Mouse (Mus musculus): ENCODE data around the gene Gm17660. TPM values are rescaled to one million over a fixed set of nuclear protein-coding genes. Genes with fewer than 3 reads are reported as not detected.
A peak's percentile ranks its signal among the peaks of the same experiment; 100 is the strongest.

Gm17660 gene
- polyA plus RNA-seq, 1 experiment from 2014 or later = 0.44 TPM

DNA sequence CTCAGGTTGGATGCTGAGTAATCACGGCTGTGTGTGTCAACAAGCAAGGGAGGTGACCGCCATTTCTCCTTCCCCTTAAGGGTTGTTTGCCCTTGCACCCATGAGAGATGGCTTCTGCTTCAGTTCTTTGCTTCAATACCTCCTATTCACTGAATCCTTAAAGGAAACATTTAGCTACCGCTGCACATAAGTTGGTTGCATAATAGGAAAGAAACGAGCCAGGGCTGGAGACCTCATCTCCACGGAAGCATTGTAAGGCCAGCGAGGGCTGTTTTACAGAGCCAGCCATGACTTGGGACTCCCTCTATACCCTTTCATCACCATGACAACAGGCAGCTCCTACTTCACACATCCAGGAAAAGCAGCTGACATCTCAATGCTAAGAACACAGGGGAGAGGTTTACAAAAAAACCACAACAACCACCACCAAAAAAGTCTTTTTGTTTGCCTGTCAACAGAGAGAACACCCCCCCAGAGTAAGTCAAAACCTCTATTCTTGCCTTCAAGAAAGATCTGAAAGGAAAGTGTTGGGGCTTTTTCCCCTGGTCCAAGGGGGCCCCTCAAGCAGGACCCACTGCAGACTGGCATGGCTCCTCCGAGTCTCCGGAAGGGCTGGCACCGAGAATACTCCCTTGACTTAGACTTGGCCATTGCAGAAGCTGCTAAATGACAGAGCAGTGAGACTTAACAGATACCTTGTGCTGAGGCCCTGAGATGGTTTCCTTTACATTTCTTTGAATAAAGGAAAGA lies 32.9 kb upstream of the Gm17660 start:
- Histone ChIP-seq H3K36me3 (ENCODE audit: control insufficient read depth, insufficient read depth, low read length) (no peaks in the 10 kb centered on the region), H3K4me1 (ENCODE audit: control insufficient read depth, insufficient read depth, low read length) (peaks cover 56% of the 10 kb centered on the region), H3K27me3 (replicated peaks; ENCODE audit: control insufficient read depth, insufficient read depth, low read length) (no peaks in the 10 kb centered on the region), H3K27ac (ENCODE audit: low read depth, low read length) (peak overlapping the region; percentile 45), H3K4me3 (ENCODE audit: low read depth, low read length) (no peak overlapping the region), H3K9me3 (replicated peaks; ENCODE audit: control insufficient read depth, low read length) (no peaks in the 10 kb centered on the region), H3K4me2 (ENCODE audit: low read length) (peak overlapping the region; percentile 30), H3K9ac (ENCODE audit: low read length) (peak overlapping the region; percentile 29; the same call in 1 of the 2 replicates)
- WGBS = 2% methylated on average over 9 of the region's 9 CpGs
- DNase-seq (ENCODE audit: low spot score) = peak; percentile 96
- peak; percentile 85 for ATAC-seq

DNA sequence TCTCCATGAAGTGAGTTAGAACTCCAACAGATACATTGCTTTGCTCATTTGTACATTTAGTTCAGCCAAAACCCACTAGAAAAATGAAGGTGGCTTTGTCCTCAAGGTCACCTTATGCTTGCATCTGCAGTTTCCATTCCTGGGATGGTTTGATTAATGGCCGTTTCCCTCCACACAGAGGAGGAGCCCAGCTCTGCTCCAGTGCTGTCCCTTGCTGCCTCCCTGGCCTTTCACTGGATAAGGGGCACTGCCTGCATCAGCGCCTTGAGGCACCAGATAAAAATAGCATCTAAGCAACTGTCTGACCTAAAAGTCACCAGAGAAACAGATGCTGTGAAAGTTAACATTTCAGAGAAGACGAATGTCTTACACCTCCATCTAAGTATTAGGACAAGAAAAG lies 32.1 kb upstream of the Gm17660 start:
- 37% methylated on average over 3 of the region's 3 CpGs for WGBS
- no peaks in the 10 kb centered on the region for H3K27me3 ChIP-seq (replicated peaks; ENCODE audit: control insufficient read depth, insufficient read depth, low read length)
- peak overlapping the region; percentile 48 for H3K4me2 ChIP-seq (ENCODE audit: low read length)
- ATAC-seq (no peak), DNase-seq (ENCODE audit: low spot score) (no peak)
- no peaks in the 10 kb centered on the region for H3K9me3 ChIP-seq (replicated peaks; ENCODE audit: control insufficient read depth, low read length)
- H3K4me1 ChIP-seq (ENCODE audit: control insufficient read depth, insufficient read depth, low read length) = peaks cover 52% of the 10 kb centered on the region
- H3K27ac ChIP-seq (ENCODE audit: low read depth, low read length) = peak overlapping the region; percentile 61
- H3K9ac ChIP-seq (ENCODE audit: low read length) = no peak overlapping the region
- no peak overlapping the region for H3K4me3 ChIP-seq (ENCODE audit: low read depth, low read length)
- H3K36me3 ChIP-seq (ENCODE audit: control insufficient read depth, insufficient read depth, low read length) = no peaks in the 10 kb centered on the region

DNA sequence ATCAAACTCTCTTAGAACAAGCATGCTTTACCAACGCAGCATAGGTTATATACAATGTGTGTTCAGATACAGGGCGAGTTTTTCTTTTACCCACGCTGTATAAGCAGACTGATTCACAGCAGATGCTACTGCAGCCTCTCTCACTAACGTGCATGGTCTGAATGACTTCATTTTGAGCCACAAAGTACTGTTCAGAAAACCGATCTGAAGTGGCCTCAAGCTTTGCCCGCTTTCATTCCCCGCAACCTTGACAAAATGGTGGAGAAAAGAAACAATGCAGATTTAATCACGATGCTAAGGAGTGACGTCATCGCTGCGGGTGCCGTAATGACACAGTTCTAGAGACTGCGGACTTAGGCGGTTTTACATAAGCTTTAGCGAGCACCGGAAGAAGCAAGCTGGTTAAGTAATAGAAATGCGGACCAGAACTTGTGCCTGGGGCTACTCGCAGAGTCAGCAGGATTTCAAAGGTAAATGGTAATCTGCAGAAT lies 31.5 kb upstream of the Gm17660 start:
- DNase-seq (ENCODE audit: low spot score) (peak; percentile 91), ATAC-seq (peak; percentile 43)
- Histone ChIP-seq H3K36me3 (ENCODE audit: control insufficient read depth, insufficient read depth, low read length) (no peaks in the 10 kb centered on the region), H3K9ac (ENCODE audit: low read length) (peak overlapping the region; percentile 52), H3K27me3 (replicated peaks; ENCODE audit: control insufficient read depth, insufficient read depth, low read length) (no peaks in the 10 kb centered on the region), H3K9me3 (replicated peaks; ENCODE audit: control insufficient read depth, low read length) (no peaks in the 10 kb centered on the region), H3K27ac (ENCODE audit: low read depth, low read length) (peak overlapping the region; percentile 61), H3K4me3 (ENCODE audit: low read depth, low read length) (peak overlapping the region; percentile 17), H3K4me2 (ENCODE audit: low read length) (peak overlapping the region; percentile 48), H3K4me1 (ENCODE audit: control insufficient read depth, insufficient read depth, low read length) (peaks cover 51% of the 10 kb centered on the region)
- 3% methylated on average over 18 of the region's 18 CpGs for WGBS

DNA sequence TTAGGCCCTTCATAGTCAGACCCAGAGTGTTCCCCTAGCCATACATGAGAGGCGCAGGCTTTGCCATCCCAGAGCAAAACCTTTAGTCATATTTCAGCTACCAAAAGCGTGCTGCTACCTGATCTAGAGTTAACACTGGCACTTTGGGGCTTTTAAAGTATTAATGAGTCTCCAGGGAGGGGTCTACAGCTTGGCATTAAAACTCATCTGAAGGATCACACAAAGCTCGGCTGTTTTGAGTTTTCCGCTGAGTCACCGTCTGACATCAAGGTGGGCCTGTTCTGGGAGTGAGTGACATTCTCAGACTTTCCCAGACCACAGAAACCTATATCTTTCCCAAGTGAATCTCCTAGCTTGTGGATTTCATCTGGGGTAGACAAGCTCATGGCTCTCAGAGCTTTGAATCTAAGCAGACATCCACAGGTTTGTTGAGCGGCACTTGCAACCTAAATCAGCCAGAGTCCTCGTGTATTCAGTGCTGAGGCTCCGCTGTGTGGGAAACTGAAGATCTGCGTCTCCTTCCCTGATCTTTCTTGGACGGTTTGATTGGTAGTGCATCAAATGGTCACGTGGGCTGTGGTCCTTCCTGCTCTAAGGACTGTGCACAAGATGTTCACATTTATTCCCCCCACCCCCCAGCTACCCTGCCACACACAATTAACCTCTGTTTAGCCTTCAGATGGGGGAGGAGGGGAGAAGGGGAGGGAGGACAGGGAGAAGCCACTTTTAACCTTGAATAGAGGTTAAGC lies 30.9 kb upstream of the Gm17660 start:
- peaks cover 45% of the 10 kb centered on the region for H3K4me1 ChIP-seq (ENCODE audit: control insufficient read depth, insufficient read depth, low read length)
- peak; percentile 30 for ATAC-seq
- H3K27ac ChIP-seq (ENCODE audit: low read depth, low read length) = peak overlapping the region; percentile 61
- H3K27me3 ChIP-seq (replicated peaks; ENCODE audit: control insufficient read depth, insufficient read depth, low read length) = no peaks in the 10 kb centered on the region
- H3K4me3 ChIP-seq (ENCODE audit: low read depth, low read length) = peak overlapping the region; percentile 17; the same call in 1 of the 2 replicates
- H3K9me3 ChIP-seq (replicated peaks; ENCODE audit: control insufficient read depth, low read length) = no peaks in the 10 kb centered on the region
- H3K4me2 ChIP-seq (ENCODE audit: low read length) = peak overlapping the region; percentile 48
- no peaks in the 10 kb centered on the region for H3K36me3 ChIP-seq (ENCODE audit: control insufficient read depth, insufficient read depth, low read length)
- peak; percentile 41 for DNase-seq (ENCODE audit: low spot score)
- whole genome bisulfite sequencing = 46% methylated on average over 11 of the region's 11 CpGs
- H3K9ac ChIP-seq (ENCODE audit: low read length) = peak overlapping the region; percentile 52

DNA sequence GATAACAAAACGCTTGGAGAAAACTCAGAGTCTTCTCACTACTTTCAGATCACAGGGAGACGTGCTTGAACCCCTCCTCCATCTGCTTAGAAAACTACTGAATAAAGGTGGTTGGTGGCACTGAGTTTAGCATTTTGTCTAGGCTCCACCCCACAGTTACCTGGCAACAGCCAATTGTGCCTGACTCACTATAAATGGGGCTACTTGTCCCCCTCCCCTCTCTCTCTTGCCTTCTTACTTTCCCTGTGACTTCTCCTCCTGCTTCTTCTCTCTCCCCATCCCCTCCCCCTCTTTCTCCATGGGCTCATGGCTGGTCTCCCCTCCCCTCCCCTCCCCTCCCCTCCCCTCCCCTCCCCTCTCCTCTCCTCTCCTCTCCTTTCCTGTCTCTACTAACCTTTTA lies 26.7 kb upstream of the Gm17660 start:
- Histone ChIP-seq H3K9ac (ENCODE audit: low read length) (no peak overlapping the region), H3K36me3 (ENCODE audit: control insufficient read depth, insufficient read depth, low read length) (no peaks in the 10 kb centered on the region), H3K4me1 (ENCODE audit: control insufficient read depth, insufficient read depth, low read length) (peaks cover 9% of the 10 kb centered on the region), H3K4me3 (ENCODE audit: low read depth, low read length) (no peak overlapping the region), H3K27ac (ENCODE audit: low read depth, low read length) (no peak overlapping the region), H3K9me3 (replicated peaks; ENCODE audit: control insufficient read depth, low read length) (no peaks in the 10 kb centered on the region), H3K27me3 (replicated peaks; ENCODE audit: control insufficient read depth, insufficient read depth, low read length) (no peaks in the 10 kb centered on the region), H3K4me2 (ENCODE audit: low read length) (no peak overlapping the region)
- 27% methylated on average over 2 of the region's 2 CpGs for WGBS
- no peak for ATAC-seq
- no peak for DNase-seq (ENCODE audit: low spot score)

DNA sequence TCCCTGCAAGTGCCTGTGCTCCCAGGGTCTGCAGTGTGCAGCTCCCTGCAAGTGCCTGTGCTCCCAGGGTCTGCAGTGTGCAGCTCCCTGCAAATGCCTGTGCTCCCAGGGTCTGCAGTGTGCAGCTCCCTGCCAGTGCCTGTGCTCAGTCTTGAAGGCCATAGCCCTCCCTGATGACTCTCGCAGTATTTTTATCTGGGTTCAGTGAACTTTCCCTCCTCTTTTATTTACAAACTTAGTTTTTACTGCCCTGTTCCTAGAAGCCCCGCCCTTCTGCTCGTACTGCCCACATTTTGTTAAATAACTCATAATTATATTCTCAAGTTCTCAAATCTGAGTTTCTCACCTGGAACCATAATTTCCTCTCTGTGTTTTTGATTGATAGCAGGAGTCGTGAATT lies 25.8 kb upstream of the Gm17660 start:
- DNase-seq (ENCODE audit: low spot score) (no peak), ATAC-seq (no peak)
- no peak overlapping the region for H3K4me2 ChIP-seq (ENCODE audit: low read length)
- no peak overlapping the region for H3K27ac ChIP-seq (ENCODE audit: low read depth, low read length)
- 74% methylated on average over 4 of the region's 4 CpGs for WGBS
- H3K4me1 ChIP-seq (ENCODE audit: control insufficient read depth, insufficient read depth, low read length) = peaks cover 2% of the 10 kb centered on the region
- no peak overlapping the region for H3K9ac ChIP-seq (ENCODE audit: low read length)
- H3K4me3 ChIP-seq (ENCODE audit: low read depth, low read length) = no peak overlapping the region
- H3K27me3 ChIP-seq (replicated peaks; ENCODE audit: control insufficient read depth, insufficient read depth, low read length) = no peaks in the 10 kb centered on the region
- no peaks in the 10 kb centered on the region for H3K36me3 ChIP-seq (ENCODE audit: control insufficient read depth, insufficient read depth, low read length)
- no peaks in the 10 kb centered on the region for H3K9me3 ChIP-seq (replicated peaks; ENCODE audit: control insufficient read depth, low read length)

DNA sequence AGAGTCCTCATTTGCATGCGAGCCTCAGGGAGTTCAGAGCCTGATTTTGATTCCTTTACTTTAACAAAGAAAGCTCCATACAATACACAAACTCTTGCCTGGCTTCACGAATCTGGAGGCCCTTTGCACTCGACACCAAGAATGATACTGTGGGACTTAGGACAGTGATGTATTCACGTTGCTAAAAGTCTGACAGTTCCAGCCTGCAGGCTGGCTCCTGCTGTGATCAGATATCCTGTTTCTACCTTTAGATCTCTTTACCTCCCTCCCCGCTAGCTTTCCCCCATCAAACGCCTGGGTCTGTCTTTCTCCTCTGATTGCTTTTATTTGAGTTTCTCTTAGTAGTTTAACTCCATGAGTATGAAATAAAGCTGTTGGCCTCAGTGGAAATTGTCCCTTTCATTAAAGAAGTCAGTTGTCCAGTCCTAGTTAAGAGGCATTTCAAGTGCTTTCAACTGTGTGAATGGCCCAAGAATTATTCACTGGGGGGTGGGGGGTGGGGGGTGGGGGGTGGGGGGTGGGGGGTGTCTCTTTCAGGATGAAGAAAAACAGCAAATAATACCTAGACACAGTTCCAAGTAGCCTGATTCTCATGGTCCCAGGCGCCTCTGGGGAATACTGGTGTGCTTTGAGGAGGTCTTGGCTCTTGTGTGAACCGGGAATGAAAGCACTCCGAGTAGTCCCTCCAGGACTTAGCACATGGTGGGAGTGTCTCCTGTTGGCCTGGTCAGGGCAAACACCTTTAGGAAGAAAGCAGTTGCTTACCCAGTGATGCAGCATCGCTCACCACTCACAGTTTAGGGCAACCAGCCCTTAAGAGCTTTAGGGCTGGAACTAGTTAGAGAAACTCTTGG lies 24.5 kb upstream of the Gm17660 start:
- ATAC-seq = 0 out of 2 replicates have a peak, but pooled peaks have one; percentile 42
- 5% methylated on average over 10 of the region's 10 CpGs for WGBS

DNA sequence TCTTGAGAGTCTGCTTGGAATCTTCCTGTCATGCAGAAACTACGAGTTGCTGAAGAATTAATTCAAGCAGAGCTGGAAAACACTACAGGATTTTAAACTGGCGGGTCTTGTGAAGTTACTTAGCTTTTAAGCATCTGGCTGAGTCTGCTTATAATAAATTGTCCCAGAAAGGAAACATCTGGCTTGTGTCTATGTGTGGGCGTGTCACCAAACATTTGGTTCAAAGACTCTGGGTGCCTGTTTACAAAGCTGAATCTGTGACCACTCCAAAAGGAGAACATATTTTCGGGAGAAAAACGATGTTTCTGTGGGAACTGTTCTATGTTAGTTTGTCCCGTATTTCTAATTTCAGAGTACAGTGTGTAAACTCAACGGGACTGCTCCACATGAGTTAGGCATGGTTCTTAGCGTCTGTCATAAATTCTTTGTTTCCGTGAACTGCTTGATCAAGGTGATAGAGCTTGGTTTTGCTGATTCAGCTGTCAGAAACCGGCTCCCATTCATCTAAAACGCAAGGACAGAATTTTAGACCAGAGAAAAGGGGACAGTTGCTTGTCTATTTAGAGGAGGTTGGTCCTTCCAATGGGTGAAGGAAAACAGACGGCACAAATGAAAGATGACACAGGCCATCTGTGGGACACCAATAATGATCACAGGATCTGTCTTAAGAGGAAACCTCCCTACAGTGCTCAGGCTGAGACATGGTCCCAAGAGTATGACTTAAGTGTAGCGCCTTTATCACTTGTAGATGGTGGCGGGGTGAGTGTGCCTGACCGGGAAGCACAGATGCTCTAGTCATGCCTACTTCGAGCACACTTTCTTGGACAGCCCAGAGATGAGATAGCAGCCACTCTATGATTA lies 18.9 kb upstream of the Gm17660 start:
- H3K27ac ChIP-seq (ENCODE audit: low read depth, low read length) = peak overlapping the region; percentile 27; the same call in 1 of the 2 replicates
- no peaks in the 10 kb centered on the region for H3K27me3 ChIP-seq (replicated peaks; ENCODE audit: control insufficient read depth, insufficient read depth, low read length)
- 88% methylated on average over 16 of the region's 16 CpGs for WGBS
- H3K4me2 ChIP-seq (ENCODE audit: low read length) = no peak overlapping the region
- no peaks in the 10 kb centered on the region for H3K9me3 ChIP-seq (replicated peaks; ENCODE audit: control insufficient read depth, low read length)
- ATAC-seq (no peak), DNase-seq (ENCODE audit: low spot score) (no peak)
- no peak overlapping the region for H3K4me3 ChIP-seq (ENCODE audit: low read depth, low read length)
- H3K9ac ChIP-seq (ENCODE audit: low read length) = no peak overlapping the region
- H3K4me1 ChIP-seq (ENCODE audit: control insufficient read depth, insufficient read depth, low read length) = no peaks in the 10 kb centered on the region
- H3K36me3 ChIP-seq (ENCODE audit: control insufficient read depth, insufficient read depth, low read length) = no peaks in the 10 kb centered on the region

More for the DNA sequence above, 24.5 kb upstream of the Gm17660 start:
- H3K9ac ChIP-seq (ENCODE audit: low read length) = no peak overlapping the region
- no peaks in the 10 kb centered on the region for H3K9me3 ChIP-seq (replicated peaks; ENCODE audit: control insufficient read depth, low read length)
- no peak overlapping the region for H3K27ac ChIP-seq (ENCODE audit: low read depth, low read length)
- no peaks in the 10 kb centered on the region for H3K4me1 ChIP-seq (ENCODE audit: control insufficient read depth, insufficient read depth, low read length)
- peak; percentile 43 for DNase-seq (ENCODE audit: low spot score)
- H3K4me3 ChIP-seq (ENCODE audit: low read depth, low read length) = no peak overlapping the region
- no peak overlapping the region for H3K4me2 ChIP-seq (ENCODE audit: low read length)
- H3K27me3 ChIP-seq (replicated peaks; ENCODE audit: control insufficient read depth, insufficient read depth, low read length) = no peaks in the 10 kb centered on the region
- no peaks in the 10 kb centered on the region for H3K36me3 ChIP-seq (ENCODE audit: control insufficient read depth, insufficient read depth, low read length)
